Mouse (Mus musculus): ENCODE measurements around the gene Foxn4. TPM values are rescaled to one million over a fixed set of nuclear protein-coding genes. Genes with fewer than 3 reads are reported as not detected.

Gene Foxn4
- polyA plus RNA-seq, 1 experiment from 2014 or later: not detected

GRCm38 (mm10) chr5:114288874-114289273 is 15.3 kb upstream of the Foxn4 start, which contains the start of gene Myo1h:
TSS of gene Myo1h (plus strand) at chr5:114289166.
- DNase-seq: no peak
- Histone ChIP-seq H3K4me3 (ENCODE audit: low read depth, low read length) (no peak within 1 kb of the TSS), H3K27me3 (ENCODE audit: insufficient read depth, low read length) (0 out of 2 replicates have a peak, but pooled peaks cover 8% of the 10 kb centered on the region), H3K36me3 (replicated peaks; ENCODE audit: insufficient read depth, low read length) (no peaks in the 10 kb centered on the region), H3K4me1 (ENCODE audit: insufficient read depth) (no peaks in the 10 kb centered on the region), H3K4me2 (ENCODE audit: low read depth, low read length) (no peak within 1 kb of the TSS), H3K9ac (replicated peaks) (no peak within 1 kb of the TSS), H3K27ac (ENCODE audit: low read depth) (no peak within 1 kb of the TSS), H3K9me3 (ENCODE audit: low read length) (no peaks in the 10 kb centered on the region)
- 35% methylated on average over 13 of the region's 13 CpGs for WGBS (ENCODE audit: insufficient replicate concordance)
- TF ChIP-seq CTCF (IDR thresholded peaks at IDR 0.05; ENCODE audit: low read depth) (no peak), EP300 (IDR thresholded peaks at IDR 0.05; ENCODE audit: low read depth) (no peak)
- no peak for ATAC-seq

- no peaks in the 10 kb centered on the region for H3K9me3 ChIP-seq (ENCODE audit: low read length)
- TF ChIP-seq EP300 (IDR thresholded peaks at IDR 0.05; ENCODE audit: low read depth) (no peak), CTCF (IDR thresholded peaks at IDR 0.05; ENCODE audit: low read depth) (no peak)
- H3K9ac ChIP-seq (replicated peaks): no peak overlapping the region
- H3K27ac ChIP-seq (ENCODE audit: low read depth): no peak overlapping the region
- H3K4me1 ChIP-seq (ENCODE audit: insufficient read depth): no peaks in the 10 kb centered on the region
- DNase-seq (no peak), ATAC-seq (no peak)
- H3K4me3 ChIP-seq (ENCODE audit: low read depth, low read length): no peak overlapping the region
- WGBS (ENCODE audit: insufficient replicate concordance): 80% methylated on average over 5 of the region's 5 CpGs
- H3K4me2 ChIP-seq (ENCODE audit: low read depth, low read length): no peak overlapping the region
- H3K27me3 ChIP-seq (ENCODE audit: insufficient read depth, low read length): 0 out of 2 replicates have a peak, but pooled peaks cover 8% of the 10 kb centered on the region
- no peaks in the 10 kb centered on the region for H3K36me3 ChIP-seq (replicated peaks; ENCODE audit: insufficient read depth, low read length)
These were observed 14.8 kb upstream of the Foxn4 start for GRCm38 (mm10) chr5:114288396-114288795.

- Histone ChIP-seq H3K4me1 (ENCODE audit: insufficient read depth) (no peaks in the 10 kb centered on the region), H3K4me3 (ENCODE audit: low read depth, low read length) (no peak overlapping the region), H3K27me3 (ENCODE audit: insufficient read depth, low read length) (0 out of 2 replicates have a peak, but pooled peaks cover 8% of the 10 kb centered on the region), H3K27ac (ENCODE audit: low read depth) (no peak overlapping the region), H3K4me2 (ENCODE audit: low read depth, low read length) (no peak overlapping the region), H3K9ac (replicated peaks) (no peak overlapping the region), H3K9me3 (ENCODE audit: low read length) (no peaks in the 10 kb centered on the region), H3K36me3 (replicated peaks; ENCODE audit: insufficient read depth, low read length) (no peaks in the 10 kb centered on the region)
- DNase-seq (no peak), ATAC-seq (no peak)
- TF ChIP-seq EP300 (IDR thresholded peaks at IDR 0.05; ENCODE audit: low read depth) (no peak), CTCF (IDR thresholded peaks at IDR 0.05; ENCODE audit: low read depth) (no peak)
- WGBS (ENCODE audit: insufficient replicate concordance): 66% methylated on average over 16 of the region's 16 CpGs
These were observed 13.4 kb upstream of the Foxn4 start for GRCm38 (mm10) chr5:114286872-114287571.

- Histone ChIP-seq H3K4me3 (ENCODE audit: low read depth, low read length) (no peak overlapping the region), H3K4me1 (ENCODE audit: insufficient read depth) (no peaks in the 10 kb centered on the region), H3K9ac (replicated peaks) (no peak overlapping the region), H3K27ac (ENCODE audit: low read depth) (no peak overlapping the region), H3K4me2 (ENCODE audit: low read depth, low read length) (no peak overlapping the region), H3K36me3 (replicated peaks; ENCODE audit: insufficient read depth, low read length) (no peaks in the 10 kb centered on the region), H3K27me3 (ENCODE audit: insufficient read depth, low read length) (0 out of 2 replicates have a peak, but pooled peaks cover 8% of the 10 kb centered on the region), H3K9me3 (ENCODE audit: low read length) (no peaks in the 10 kb centered on the region)
- DNase-seq (no peak), ATAC-seq (no peak)
- TF ChIP-seq CTCF (IDR thresholded peaks at IDR 0.05; ENCODE audit: low read depth) (peak; percentile 58), EP300 (IDR thresholded peaks at IDR 0.05; ENCODE audit: low read depth) (no peak)
- WGBS (ENCODE audit: insufficient replicate concordance): 62% methylated on average over 4 of the region's 4 CpGs
These were observed 12.5 kb upstream of the Foxn4 start for GRCm38 (mm10) chr5:114286102-114286501.

GRCm38 (mm10) chr5:114285398-114285700 is 11.7 kb upstream of the Foxn4 start:
- H3K27me3 ChIP-seq (ENCODE audit: insufficient read depth, low read length): 0 out of 2 replicates have a peak, but pooled peaks cover 8% of the 10 kb centered on the region
- TF ChIP-seq EP300 (IDR thresholded peaks at IDR 0.05; ENCODE audit: low read depth) (no peak), CTCF (IDR thresholded peaks at IDR 0.05; ENCODE audit: low read depth) (no peak)

GRCm38 (mm10) chr5:114284604-114285397 is 11.2 kb upstream of the Foxn4 start:
- H3K27ac ChIP-seq (ENCODE audit: low read depth): no peak overlapping the region
- ATAC-seq: no peak
- TF ChIP-seq EP300 (IDR thresholded peaks at IDR 0.05; ENCODE audit: low read depth) (no peak), CTCF (IDR thresholded peaks at IDR 0.05; ENCODE audit: low read depth) (no peak)
- H3K9ac ChIP-seq (replicated peaks): no peak overlapping the region
- WGBS (ENCODE audit: insufficient replicate concordance): 68% methylated on average over 13 of the region's 13 CpGs
- no peak for DNase-seq
- no peak overlapping the region for H3K4me2 ChIP-seq (ENCODE audit: low read depth, low read length)
- H3K4me1 ChIP-seq (ENCODE audit: insufficient read depth): no peaks in the 10 kb centered on the region
- no peaks in the 10 kb centered on the region for H3K36me3 ChIP-seq (replicated peaks; ENCODE audit: insufficient read depth, low read length)
- H3K9me3 ChIP-seq (ENCODE audit: low read length): no peaks in the 10 kb centered on the region
- H3K27me3 ChIP-seq (ENCODE audit: insufficient read depth, low read length): 0 out of 2 replicates have a peak, but pooled peaks cover 8% of the 10 kb centered on the region
- no peak overlapping the region for H3K4me3 ChIP-seq (ENCODE audit: low read depth, low read length)

More at GRCm38 (mm10) chr5:114285398-114285700, 11.7 kb upstream of the Foxn4 start:
- 94% methylated on average over 3 of the region's 3 CpGs for WGBS (ENCODE audit: insufficient replicate concordance)
- no peaks in the 10 kb centered on the region for H3K4me1 ChIP-seq (ENCODE audit: insufficient read depth)
- no peak overlapping the region for H3K4me3 ChIP-seq (ENCODE audit: low read depth, low read length)
- H3K36me3 ChIP-seq (replicated peaks; ENCODE audit: insufficient read depth, low read length): no peaks in the 10 kb centered on the region
- no peaks in the 10 kb centered on the region for H3K9me3 ChIP-seq (ENCODE audit: low read length)
- DNase-seq: no peak
- H3K9ac ChIP-seq (replicated peaks): no peak overlapping the region
- ATAC-seq: no peak
- H3K4me2 ChIP-seq (ENCODE audit: low read depth, low read length): no peak overlapping the region
- no peak overlapping the region for H3K27ac ChIP-seq (ENCODE audit: low read depth)
